Mouse (Mus musculus): ENCODE results near the gene Zbed6.
A peak's percentile ranks its signal among the peaks of the same experiment; 100 is the strongest.

Zbed6 gene

GRCm38 (mm10) chr1:133661203-133661933 lies 683 bp upstream of the Zbed6 start, which contains the start of gene Gm38394:
Gene Gm38394, minus strand, starts transcription at chr1:133661318.
- DNase-seq = peak; percentile 95

DNA sequence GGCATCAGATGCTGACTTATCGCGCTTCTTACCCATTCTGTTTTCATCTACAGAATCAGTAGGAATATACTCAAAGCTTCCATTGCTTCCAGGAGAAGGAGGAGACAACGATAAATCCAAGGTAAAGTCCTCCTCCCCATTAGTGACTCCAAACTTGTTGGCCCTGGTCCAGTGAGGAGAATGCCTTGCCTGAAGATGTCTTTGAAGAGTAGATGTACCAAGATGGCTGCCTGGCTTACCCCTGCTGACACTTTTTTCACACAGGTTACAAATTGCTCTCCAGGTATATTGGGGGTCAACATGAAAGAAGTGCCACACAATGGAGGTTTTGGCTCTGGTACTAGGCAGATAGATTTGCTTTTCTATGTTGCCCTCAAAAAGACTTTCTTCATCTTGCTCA lies 1.8 kb downstream of the Zbed6 start:
- DNase-seq = no peak

- no peak for DNase-seq
These were observed 3.9 kb downstream of the Zbed6 start for GRCm38 (mm10) chr1:133656811-133657210.

DNA sequence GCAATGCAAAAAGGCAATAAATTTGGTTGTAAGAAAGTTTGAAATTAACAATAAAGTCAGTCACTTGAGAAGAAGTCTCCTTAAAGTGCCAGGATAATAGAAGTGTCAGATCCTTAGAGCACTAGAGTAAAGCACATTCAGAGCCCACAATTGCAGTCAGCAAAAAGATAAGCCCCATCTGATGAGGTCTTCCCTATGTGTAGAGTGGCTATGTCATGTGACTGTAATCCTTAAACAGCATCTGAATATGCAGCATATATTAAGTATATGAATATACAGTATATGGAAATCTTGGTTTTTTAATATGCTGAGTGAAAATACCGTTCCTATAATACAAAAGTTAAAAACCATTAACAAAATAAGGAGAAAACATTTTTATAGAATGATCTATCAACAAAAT lies 7.7 kb downstream of the Zbed6 start:
- DNase-seq = no peak

- no peak for DNase-seq
These were observed 10.2 kb downstream of the Zbed6 start for GRCm38 (mm10) chr1:133650288-133651055.

- DNase-seq = no peak
These were observed 15.0 kb downstream of the Zbed6 start for GRCm38 (mm10) chr1:133645652-133646051.

- no peak for DNase-seq
These were observed 19.5 kb downstream of the Zbed6 start for GRCm38 (mm10) chr1:133641163-133641562.

DNA sequence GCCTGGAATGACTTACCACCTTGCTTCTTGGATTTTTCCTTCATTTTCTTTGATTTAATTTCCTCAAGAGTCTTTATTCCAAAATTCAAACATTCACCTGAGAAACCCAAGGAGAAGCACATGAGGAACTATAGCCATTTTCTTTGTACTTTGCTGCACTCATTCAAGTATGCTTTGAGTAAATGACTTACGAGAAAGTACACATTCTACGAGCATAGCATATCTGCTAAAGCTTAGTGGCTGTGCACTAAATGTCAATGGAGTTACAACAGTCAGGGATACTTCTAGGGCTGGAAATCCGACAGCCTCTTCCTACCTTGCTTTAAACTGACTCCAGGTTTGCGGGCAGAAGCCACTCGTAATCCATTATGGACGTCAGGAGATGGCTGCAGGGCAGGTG lies 22.2 kb downstream of the Zbed6 start:
- no peak for DNase-seq

GRCm38 (mm10) chr1:133632168-133632567 lies 28.5 kb downstream of the Zbed6 start:
- no peak for DNase-seq

- no peak for DNase-seq
These were observed 35.6 kb downstream of the Zbed6 start for GRCm38 (mm10) chr1:133625052-133625451.

- DNase-seq = no peak
These were observed 42.4 kb downstream of the Zbed6 start for GRCm38 (mm10) chr1:133618311-133618710.

- DNase-seq = no peak
These were observed 42.8 kb downstream of the Zbed6 start for GRCm38 (mm10) chr1:133617908-133618307.

DNA sequence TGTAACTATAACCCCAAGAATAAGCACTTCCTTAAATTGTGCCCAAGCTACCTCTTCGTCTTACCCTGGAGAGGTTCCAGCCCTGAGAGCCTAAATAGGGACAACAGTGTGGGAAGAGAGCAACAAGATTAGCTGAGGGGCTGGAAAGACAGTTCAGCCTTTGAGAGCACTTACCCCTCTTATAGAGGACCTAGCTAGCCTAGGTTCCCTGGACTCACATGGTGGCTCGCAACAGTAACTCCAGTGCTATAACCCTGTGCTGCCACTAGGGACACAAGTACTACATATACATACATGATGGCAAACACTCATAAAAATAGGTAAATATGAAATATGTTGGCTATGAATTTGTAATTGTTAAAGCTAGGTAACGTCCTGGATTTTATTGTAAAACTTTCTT lies 46.9 kb downstream of the Zbed6 start:
- no peak for DNase-seq

DNA sequence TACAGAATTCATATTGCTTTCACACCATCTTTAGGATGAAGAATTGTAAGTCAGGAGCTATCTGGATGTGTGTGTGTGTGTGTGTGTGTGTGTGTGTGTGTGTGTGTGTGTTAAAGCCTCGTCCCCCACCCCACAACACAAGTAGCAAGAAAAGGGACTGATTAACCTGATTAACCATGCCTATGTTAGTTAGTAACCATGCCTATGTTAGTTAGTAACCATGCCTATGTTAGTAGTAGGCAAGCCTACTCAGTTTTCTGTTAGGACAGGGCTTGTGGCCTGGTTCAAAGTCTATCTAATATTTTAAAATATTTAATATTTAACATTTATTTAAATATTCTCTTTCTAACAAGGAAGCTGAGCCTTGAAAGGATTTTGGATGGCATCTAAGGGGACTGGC lies 49.2 kb downstream of the Zbed6 start:
- DNase-seq = no peak

DNA sequence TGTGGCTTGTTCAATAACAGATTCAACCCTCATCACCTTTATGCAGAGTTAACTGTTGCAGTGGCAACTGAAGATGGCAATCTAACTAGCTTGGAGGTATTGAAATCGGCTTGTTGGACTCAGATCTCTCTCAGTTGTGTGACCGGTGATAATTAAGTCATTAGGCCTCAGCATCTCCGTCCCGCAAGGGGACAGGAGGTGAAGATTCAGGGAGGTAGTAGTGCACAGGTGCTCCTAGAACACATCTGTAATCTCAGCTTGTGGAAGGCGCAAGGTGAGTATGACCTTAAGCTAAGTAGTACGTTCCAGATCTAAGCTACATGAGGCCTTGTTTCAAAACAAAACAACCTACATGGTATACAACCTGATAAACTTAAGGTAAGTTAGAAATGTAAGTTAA lies 50.1 kb downstream of the Zbed6 start:
- no peak for DNase-seq

- peak; percentile 97 for DNase-seq
These were observed 50.7 kb downstream of the Zbed6 start, which contains the start of gene Snrpe for GRCm38 (mm10) chr1:133609771-133610502. Gene Snrpe, minus strand, starts transcription at chr1:133610291.

Data from kidney, postnatal 14 days (tissue).